Mouse (Mus musculus): ENCODE data around the gene Hsp90b1. TPM values are rescaled to one million over a fixed set of nuclear protein-coding genes. Genes with fewer than 3 reads are reported as not detected.
"Not testable (repeated sequence)": the region's sequence is repeated elsewhere in the genome, so short reads cannot be mapped to it uniquely, and the experiment has no call there.

Hsp90b1 gene
- total RNA-seq, 2 experiments from 2014 or later, result 113 to 140 TPM

DNA sequence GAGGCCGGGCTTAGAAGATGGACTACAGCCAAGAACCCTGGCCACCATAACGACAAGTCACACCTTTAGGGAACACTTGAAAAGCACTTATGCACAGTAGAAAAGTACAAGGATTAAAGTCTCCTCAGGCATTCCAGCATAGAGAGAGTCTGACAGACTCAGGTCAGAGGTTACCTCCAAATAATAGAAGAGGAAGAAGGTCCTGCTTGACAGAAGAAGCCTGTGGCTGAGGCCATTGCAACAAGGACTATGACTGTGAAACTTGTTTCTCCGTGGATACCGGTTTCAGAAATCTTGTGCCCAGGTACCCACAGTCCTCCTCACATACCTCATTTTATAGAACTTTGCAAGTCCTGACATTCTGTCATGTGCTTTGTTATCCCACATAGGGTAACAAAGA lies 34.8 kb downstream of the Hsp90b1 start:
- not testable (repeated sequence) for DNase-seq

Small RNA genes within 50 kb of the gene (microRNA-seq; reads per million reads assigned to microRNA genes)
- gene Gm25745 (ENCODE audit: borderline replicate concordance in 2 of 2), result 0.26 to 2.2 reads per million in 2 experiments

Other genes starting within 250 kb of the Hsp90b1 start
- under 1 TPM; 0.23 to 0.43 TPM for gene Syn3, start 206.6 kb downstream of the Hsp90b1 start, total RNA-seq (2021)
- gene Ttc41, start 302 bp upstream of the Hsp90b1 start, total RNA-seq (2021), result 1 to 10 TPM; 1.4 to 1.5 TPM
- gene Gm49358, start 58.5 kb upstream of the Hsp90b1 start, total RNA-seq (2021), result 10 to 100 TPM; 12.4 to 14.0 TPM
- gene Nt5dc3, start 73.5 kb upstream of the Hsp90b1 start, total RNA-seq (2021), result 10 to 100 TPM; 30.0 to 38.2 TPM